Mouse (Mus musculus) liver, embryonic 14.5 days (tissue): Measurements from ENCODE around the gene Kank1.

ENCODE experiments used
- CTCF ChIP-seq: IDR thresholded peaks from 2 replicates; pipeline ENCODE4 v1.5.1; 2016; ENCODE audit warnings: antibody characterized with exemption, low read depth, control low read depth
- EP300 ChIP-seq: IDR thresholded peaks from 2 replicates; pipeline ENCODE4 v1.6.1; 2016; ENCODE audit warnings: antibody characterized with exemption, low read depth

DNA sequence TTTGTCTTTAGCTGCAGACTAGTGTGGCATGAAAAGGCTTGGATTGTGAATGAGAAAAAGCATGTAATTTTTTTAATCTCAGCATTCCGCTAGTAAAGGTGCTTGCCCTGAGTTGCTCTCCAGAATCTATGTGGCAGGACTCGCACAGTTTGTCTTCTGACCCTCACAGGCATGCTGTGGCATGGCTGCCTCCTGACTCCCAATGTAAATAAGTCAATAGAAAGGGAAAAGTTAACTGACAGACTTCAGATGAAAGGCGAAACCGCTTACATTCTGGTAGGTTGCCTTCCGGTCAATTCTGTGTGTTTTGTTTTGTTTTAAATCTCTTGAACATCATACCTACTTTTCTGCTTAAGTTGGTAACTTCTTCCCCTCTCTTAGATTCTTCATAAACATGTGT, 64.4 kb downstream of the Kank1 start:
- no peak for TF ChIP-seq EP300
- TF ChIP-seq CTCF, result no peak
